Mouse (Mus musculus) erythroblast, embryonic 14.5 days (primary cell): ENCODE results near the gene Ablim2.

ENCODE experiments used
- GATA1 ChIP-seq: IDR thresholded peaks from 2 replicates; pipeline ENCODE4 v1.6.1; 2012; ENCODE audit warnings: low read length, inconsistent platforms, mixed read lengths
- TAL1 ChIP-seq: IDR thresholded peaks from 3 replicates; pipeline ENCODE4 v1.6.1; 2012; ENCODE audit warnings: low read length, inconsistent platforms, mixed read lengths

- TF ChIP-seq GATA1: no peak
- TF ChIP-seq TAL1: no peak
Observed at GRCm38 (mm10) chr5:35873382-35873781, 115.7 kb downstream of the Ablim2 start.
